Mouse (Mus musculus) midbrain, embryonic 16.5 days (tissue): ENCODE measurements at regions not wholly inside any gene's neighbourhood (a gene's known extent, or its start where the extent isn't known, plus 50 kb on each side); places are given as distances from the start of the nearest gene placed in this dataset.

Experiments used
- ATAC-seq: fragments of 200-750 bp; cut with Nextera tagmentation; 2 replicates; pipeline ENCODE4 v1.8.0; 2017; ENCODE audit warnings: moderate TSS enrichment
- H3K27ac ChIP-seq: fragments of 300-500 bp; sonication (generic); 2 replicates; pipeline ENCODE4 v1.5.1; 2014; ENCODE audit warnings: mild to moderate bottlenecking, low read length, mixed read lengths
- H3K27me3 ChIP-seq: fragments of 300-500 bp; sonication (generic); 2 replicates; pipeline ENCODE4 v1.6.1; 2014; ENCODE audit warnings: low read depth, low read length, mixed read lengths; ENCODE audit not compliant: control insufficient read depth, insufficient read depth
- H3K36me3 ChIP-seq: fragments of 300-500 bp; sonication (generic); 2 replicates; pipeline ENCODE4 v1.6.1; 2014; ENCODE audit warnings: mild to moderate bottlenecking, low read length, moderate library complexity, mixed read lengths; ENCODE audit not compliant: control insufficient read depth, insufficient read depth
- H3K4me1 ChIP-seq: fragments of 300-500 bp; sonication (generic); 2 replicates; pipeline ENCODE4 v1.6.1; 2014; ENCODE audit warnings: mild to moderate bottlenecking, low read length, mixed read lengths; ENCODE audit not compliant: control insufficient read depth, insufficient read depth
- H3K4me2 ChIP-seq: fragments of 300-500 bp; sonication (generic); 2 replicates; pipeline ENCODE4 v1.6.1; 2014; ENCODE audit warnings: mild to moderate bottlenecking, low read length, mixed read lengths
- H3K4me3 ChIP-seq: fragments of 300-500 bp; sonication (generic); 2 replicates; pipeline ENCODE4 v1.5.1; 2014; ENCODE audit warnings: low read depth, mild to moderate bottlenecking, low read length, moderate library complexity, mixed read lengths
- H3K9ac ChIP-seq: fragments of 300-500 bp; sonication (generic); 2 replicates; pipeline ENCODE4 v1.6.1; 2014; ENCODE audit warnings: low read depth, low read length, mixed read lengths
- H3K9me3 ChIP-seq: fragments of 300-500 bp; sonication (generic); replicated peaks from 2 replicates; pipeline ENCODE4 v1.6.1; 2014; ENCODE audit warnings: mild to moderate bottlenecking, low read length, mixed read lengths; ENCODE audit not compliant: control insufficient read depth, poor library complexity, severe bottlenecking
- WGBS: fragments of 180-500 bp; shearing (Covaris S2); extraction: QIAGEN DNeasy Blood & Tissue Kit; methylation state at CpG from one replicate; pipeline ENCODE4 v1.1.7; 2014; 5-methylcytosine and 5-hydroxymethylcytosine counted together

DNA sequence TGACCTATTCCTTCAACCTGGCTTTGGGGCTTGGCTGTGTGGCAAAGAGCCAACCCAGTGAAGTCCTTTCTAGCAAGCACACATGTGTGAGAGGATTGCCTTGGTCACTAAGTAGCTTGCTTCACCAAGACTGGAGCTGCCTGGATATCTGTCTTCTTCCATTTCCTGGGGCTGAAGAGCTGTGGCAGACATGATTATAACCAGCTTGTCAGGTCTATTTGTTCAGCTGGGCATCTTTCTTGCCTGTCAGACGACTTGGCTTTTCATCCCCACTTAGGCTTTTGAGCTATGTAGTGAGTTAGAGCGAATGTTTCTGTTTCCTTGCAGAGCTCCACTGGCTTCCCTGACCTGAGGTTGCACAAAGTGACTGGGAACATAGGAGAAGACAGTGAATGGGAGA lies 1951.3 kb upstream of the Lrrc6 start:
- no peak for ATAC-seq
- H3K27ac ChIP-seq: no peak overlapping the region

DNA sequence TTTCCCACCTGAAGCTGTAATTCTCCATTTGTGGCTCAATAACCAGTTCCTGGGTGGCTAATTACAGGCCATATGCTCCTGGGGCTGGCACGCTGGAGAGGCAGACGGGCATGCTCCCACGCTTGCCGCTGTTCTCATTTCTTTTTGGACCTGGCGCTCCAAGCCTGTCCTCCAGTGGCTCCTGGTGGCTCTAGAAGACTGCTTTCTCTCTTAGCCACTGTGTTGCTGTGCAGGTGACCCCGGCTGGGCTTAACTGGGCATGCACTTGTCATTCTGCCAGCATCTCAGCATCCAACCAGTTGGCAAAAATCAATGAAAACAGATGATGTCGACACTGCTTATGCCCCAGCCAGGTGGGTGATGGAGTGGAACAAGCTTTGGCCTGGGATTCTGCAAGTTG lies 1944.6 kb upstream of the Lrrc6 start:
- Histone ChIP-seq H3K4me2 (no peak overlapping the region), H3K9ac (no peak overlapping the region), H3K27ac (no peak overlapping the region), H3K4me1 (0 out of 2 replicates have a peak, but pooled peaks cover 3% of the 10 kb centered on the region), H3K36me3 (no peaks in the 10 kb centered on the region), H3K27me3 (no peaks in the 10 kb centered on the region), H3K9me3 (no peaks in the 10 kb centered on the region), H3K4me3 (no peak overlapping the region)
- no peak for ATAC-seq
- 83% methylated on average over 7 of the region's 7 CpGs for WGBS

More for the DNA sequence above, 1951.3 kb upstream of the Lrrc6 start:
- Histone ChIP-seq H3K36me3 (no peaks in the 10 kb centered on the region), H3K9me3 (no peaks in the 10 kb centered on the region), H3K9ac (no peak overlapping the region), H3K4me2 (no peak overlapping the region), H3K27me3 (no peaks in the 10 kb centered on the region), H3K4me1 (no peaks in the 10 kb centered on the region), H3K4me3 (no peak overlapping the region)
- WGBS: 50% methylated on average over 2 of the region's 2 CpGs

DNA sequence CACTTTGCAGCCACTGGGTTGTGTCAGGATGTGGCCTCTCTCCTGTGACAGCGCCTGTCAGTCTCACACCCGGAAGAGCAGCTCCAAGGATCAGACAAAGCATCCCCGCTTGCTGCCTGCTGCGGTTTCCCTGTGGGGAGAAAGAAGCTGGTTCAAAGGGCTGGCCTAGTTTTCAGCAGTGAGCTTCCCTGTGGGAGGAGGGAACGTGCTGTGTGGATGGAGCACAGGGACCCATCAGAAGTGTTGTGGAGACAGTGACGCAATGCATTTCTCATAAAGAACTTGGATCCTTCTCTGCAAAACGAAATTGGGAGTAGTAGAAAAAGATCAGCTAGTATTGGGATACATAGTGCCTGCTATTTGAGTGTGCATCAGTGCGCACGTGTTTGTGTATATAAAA lies 1939.9 kb upstream of the Lrrc6 start:
- no peak overlapping the region for H3K27ac ChIP-seq
- no peak for ATAC-seq
- H3K36me3 ChIP-seq: no peaks in the 10 kb centered on the region
- 44% methylated on average over 9 of the region's 9 CpGs for WGBS
- H3K9me3 ChIP-seq: no peaks in the 10 kb centered on the region
- H3K4me1 ChIP-seq: 0 out of 2 replicates have a peak, but pooled peaks cover 3% of the 10 kb centered on the region
- H3K9ac ChIP-seq: no peak overlapping the region
- no peak overlapping the region for H3K4me3 ChIP-seq
- no peak overlapping the region for H3K4me2 ChIP-seq
- no peaks in the 10 kb centered on the region for H3K27me3 ChIP-seq

DNA sequence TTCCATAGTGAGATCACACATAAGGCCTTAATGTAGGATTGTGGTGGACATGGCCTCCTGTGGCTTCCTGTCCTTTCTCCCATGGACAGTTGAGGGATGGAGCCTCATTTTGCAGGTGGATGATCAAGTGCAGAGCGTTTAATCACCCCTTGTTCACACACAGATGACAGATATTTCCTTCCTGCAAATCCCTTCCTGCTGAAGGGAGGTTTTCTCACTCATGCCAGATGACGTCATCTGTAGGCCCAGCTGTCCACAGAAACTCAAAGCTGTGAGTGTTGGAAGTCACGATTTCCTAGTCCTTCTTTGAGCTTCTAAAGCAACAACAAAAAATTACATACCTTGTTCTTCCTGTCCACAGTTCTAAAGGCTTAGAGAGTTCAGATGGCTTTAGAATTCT lies 1935.3 kb upstream of the Lrrc6 start:
- Histone ChIP-seq H3K4me2 (no peak overlapping the region), H3K36me3 (no peaks in the 10 kb centered on the region), H3K4me1 (no peaks in the 10 kb centered on the region), H3K9me3 (no peaks in the 10 kb centered on the region), H3K4me3 (no peak overlapping the region), H3K27ac (no peak overlapping the region), H3K9ac (no peak overlapping the region), H3K27me3 (no peaks in the 10 kb centered on the region)
- WGBS: 64% methylated on average over 3 of the region's 3 CpGs
- no peak for ATAC-seq

DNA sequence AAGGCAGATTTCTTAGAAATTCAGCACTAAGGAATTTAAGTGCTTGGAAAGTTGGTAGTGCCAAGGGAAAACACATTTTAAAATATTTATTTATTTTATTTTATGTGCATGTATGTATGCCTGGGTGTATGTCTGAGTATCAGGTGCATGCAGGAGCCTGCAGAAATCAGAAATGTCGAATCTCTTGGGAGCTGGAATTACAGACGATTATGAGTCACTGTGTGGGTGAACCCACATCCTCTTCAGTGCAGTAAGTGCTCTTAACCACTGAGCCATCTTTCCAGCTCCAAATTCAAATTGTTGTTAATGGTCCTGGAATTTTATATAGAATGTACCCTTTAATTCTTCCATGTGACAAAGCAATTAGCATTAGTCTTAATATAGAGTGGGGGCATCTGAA lies 1930.5 kb upstream of the Lrrc6 start:
- Histone ChIP-seq H3K27ac (no peak overlapping the region), H3K9ac (no peak overlapping the region), H3K4me2 (no peak overlapping the region), H3K9me3 (no peaks in the 10 kb centered on the region), H3K4me1 (0 out of 2 replicates have a peak, but pooled peaks cover 4% of the 10 kb centered on the region), H3K36me3 (no peaks in the 10 kb centered on the region), H3K27me3 (no peaks in the 10 kb centered on the region), H3K4me3 (no peak overlapping the region)
- 76% methylated on average over 2 of the region's 2 CpGs for WGBS
- no peak for ATAC-seq

DNA sequence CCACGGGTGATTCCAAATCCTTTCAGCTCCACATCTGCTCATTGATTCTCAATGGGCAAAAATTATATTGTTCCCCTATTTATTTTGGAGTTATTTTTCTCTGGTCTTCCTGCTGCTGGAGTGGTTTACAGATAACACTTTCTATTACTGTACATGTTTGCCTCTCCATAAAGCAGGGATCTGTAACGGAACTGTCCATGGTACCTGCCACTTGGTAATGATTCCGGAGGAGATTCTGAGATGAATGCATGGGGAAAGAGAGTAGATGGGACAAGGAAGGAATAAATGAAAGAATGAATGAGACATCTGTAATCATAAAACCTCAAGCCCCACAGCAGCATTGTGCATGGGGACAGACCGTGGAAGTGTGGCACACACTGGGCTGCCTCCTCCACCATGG lies 1929.8 kb upstream of the Lrrc6 start:
- H3K9me3 ChIP-seq: no peaks in the 10 kb centered on the region
- no peaks in the 10 kb centered on the region for H3K27me3 ChIP-seq
- H3K9ac ChIP-seq: no peak overlapping the region
- no peaks in the 10 kb centered on the region for H3K36me3 ChIP-seq
- H3K4me3 ChIP-seq: no peak overlapping the region
- H3K4me1 ChIP-seq: 0 out of 2 replicates have a peak, but pooled peaks cover 4% of the 10 kb centered on the region
- H3K27ac ChIP-seq: no peak overlapping the region
- ATAC-seq: no peak
- WGBS: 75% methylated on average over 4 of the region's 4 CpGs
- H3K4me2 ChIP-seq: no peak overlapping the region

DNA sequence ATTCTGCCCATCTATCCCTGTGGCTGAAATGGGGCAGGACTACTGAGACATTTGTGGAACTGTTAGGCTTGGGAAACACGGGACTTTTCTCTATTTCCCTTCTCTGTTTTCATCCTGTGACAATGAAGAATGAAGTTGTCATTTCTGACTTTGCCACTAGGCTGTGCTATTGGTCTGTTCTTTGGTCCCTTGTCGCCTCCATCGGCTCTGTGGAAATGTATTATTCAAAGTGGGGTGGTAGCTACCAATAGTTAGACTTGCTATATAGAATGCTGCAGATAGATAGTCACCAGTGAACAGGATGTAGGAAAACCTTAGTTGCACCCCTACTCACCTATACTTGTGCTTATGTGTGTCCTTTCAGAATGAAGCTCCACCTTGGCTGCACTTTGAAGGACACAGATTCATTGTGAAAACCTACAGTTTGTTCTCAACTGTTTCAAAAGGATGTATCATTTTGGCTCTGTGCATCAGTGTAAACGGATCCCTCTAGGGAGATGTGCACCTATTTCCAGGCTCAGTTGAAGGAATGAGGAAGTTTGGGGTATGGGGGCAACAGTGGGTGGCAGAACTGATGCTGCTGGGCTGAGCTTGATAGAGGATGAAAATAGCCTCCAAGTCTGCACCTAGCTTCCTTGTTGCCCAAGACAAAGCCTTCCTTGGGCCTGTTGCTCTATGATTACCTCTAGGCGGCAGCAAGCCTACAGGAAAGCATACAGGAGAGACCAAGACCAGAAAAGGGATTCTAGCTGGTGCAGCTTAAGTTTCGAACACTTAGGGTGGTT lies 1927.9 kb upstream of the Lrrc6 start:
- Histone ChIP-seq H3K9ac (0 out of 2 replicates have a peak overlapping the region, but pooled peaks have one; percentile 3), H3K9me3 (no peaks in the 10 kb centered on the region), H3K27ac (0 out of 2 replicates have a peak overlapping the region, but pooled peaks have one; percentile 22), H3K4me1 (0 out of 2 replicates have a peak, but pooled peaks cover 4% of the 10 kb centered on the region), H3K27me3 (no peaks in the 10 kb centered on the region), H3K36me3 (no peaks in the 10 kb centered on the region), H3K4me3 (no peak overlapping the region), H3K4me2 (no peak overlapping the region)
- WGBS: 24% methylated on average over 6 of the region's 6 CpGs
- ATAC-seq: peak; percentile 93

DNA sequence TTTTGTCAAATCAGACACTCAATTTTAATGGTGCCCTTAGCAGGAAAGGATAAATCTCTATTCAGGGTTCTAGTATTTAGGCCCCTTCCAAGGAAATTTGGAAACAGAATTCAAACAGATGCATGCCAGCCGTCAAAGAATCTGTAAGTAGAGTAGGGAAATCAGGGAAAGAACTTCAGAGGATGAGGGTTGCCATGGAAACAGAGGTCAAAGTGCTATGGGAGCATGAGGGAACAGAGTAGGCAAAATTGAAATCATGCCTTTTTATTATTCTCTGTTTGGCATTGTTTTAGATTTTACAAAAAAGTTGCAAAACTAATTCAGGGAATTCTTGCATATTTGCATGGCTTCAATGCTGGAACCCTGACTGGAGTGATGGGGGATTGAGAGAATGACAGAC lies 1916.4 kb upstream of the Lrrc6 start:
- no peak overlapping the region for H3K4me2 ChIP-seq
- H3K4me3 ChIP-seq: no peak overlapping the region
- H3K36me3 ChIP-seq: no peaks in the 10 kb centered on the region
- no peak overlapping the region for H3K9ac ChIP-seq
- H3K9me3 ChIP-seq: no peaks in the 10 kb centered on the region
- WGBS: 5% methylated on average over 1 of the region's 1 CpGs
- no peaks in the 10 kb centered on the region for H3K27me3 ChIP-seq
- H3K27ac ChIP-seq: no peak overlapping the region
- no peaks in the 10 kb centered on the region for H3K4me1 ChIP-seq
- ATAC-seq: no peak

DNA sequence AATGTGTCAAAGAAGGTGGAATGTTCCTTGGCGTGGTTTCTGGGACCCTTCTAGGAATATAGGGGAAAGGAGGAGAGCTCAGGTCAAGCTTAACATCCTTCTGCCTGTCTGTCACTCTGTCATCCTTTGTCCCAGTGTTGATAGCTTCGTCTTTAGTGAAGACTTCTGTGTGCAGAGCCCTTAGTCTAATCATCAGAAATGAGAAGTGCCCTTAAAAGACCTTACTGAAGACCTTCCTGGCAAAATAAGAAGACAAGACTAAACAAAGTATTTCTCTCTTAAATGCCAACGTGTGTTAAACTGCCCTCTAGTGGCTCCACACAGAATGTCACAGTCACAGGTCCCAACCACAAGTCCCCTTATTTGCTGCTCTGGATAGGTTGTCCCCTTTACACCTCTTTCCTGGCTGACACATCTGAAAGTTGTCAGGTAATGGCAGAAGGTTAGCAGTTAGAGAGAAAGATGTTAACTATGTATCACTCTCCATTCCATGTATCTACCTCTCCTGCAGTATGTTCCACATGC lies 1914.8 kb upstream of the Lrrc6 start:
- ATAC-seq: no peak
- Histone ChIP-seq H3K4me2 (no peak overlapping the region), H3K9me3 (no peaks in the 10 kb centered on the region), H3K9ac (no peak overlapping the region), H3K27ac (no peak overlapping the region), H3K36me3 (no peaks in the 10 kb centered on the region), H3K4me3 (no peak overlapping the region), H3K4me1 (no peaks in the 10 kb centered on the region), H3K27me3 (no peaks in the 10 kb centered on the region)
- 29% methylated on average over 3 of the region's 3 CpGs for WGBS
